Mouse (Mus musculus): Measurements from ENCODE around the gene Aff1.

DNA sequence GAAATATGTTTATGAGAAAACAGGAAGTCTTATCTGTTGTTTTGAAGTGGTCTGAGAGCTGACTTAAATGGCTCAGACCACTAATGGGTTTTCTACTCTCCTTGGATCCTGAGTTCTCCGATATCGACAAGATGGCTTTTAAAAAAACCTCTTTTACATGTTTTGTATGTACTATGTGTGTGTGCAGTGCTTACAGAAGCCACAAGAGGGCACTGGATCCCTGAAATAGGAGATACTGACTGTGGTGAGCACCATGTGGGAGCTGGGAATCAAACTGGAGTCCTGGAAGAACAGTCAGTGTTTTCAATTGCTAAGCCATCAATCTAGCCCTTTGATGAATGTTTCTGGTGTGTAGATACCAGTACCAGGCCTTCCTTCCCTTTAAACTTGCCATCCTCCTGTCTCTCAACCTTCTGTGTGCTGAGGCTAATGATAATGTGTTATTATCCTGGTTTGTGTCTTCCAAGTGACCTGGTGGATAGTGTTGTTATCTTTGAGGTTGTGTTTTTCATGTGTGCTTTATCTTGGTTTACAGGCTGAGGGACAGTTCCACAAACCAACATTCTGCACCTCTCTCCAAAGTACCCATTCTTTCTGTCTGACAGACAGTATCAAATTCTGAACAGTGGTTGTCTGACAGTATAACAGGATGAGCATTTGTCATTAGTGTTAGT, 73.7 kb downstream of the Aff1 start:
- TF ChIP-seq CTCF (IDR thresholded peaks at IDR 0.05; ENCODE audit: low read depth, low read length), result no peak
- TF ChIP-seq EP300 (IDR thresholded peaks at IDR 0.05; ENCODE audit: insufficient read depth, low read depth, low read length), result no peak
- TF ChIP-seq POLR2A (IDR thresholded peaks at IDR 0.05; ENCODE audit: insufficient read depth, low read length), result no peak
